ENCODE assay signal across 28 mouse cellular contexts in the genomic region with DNA sequence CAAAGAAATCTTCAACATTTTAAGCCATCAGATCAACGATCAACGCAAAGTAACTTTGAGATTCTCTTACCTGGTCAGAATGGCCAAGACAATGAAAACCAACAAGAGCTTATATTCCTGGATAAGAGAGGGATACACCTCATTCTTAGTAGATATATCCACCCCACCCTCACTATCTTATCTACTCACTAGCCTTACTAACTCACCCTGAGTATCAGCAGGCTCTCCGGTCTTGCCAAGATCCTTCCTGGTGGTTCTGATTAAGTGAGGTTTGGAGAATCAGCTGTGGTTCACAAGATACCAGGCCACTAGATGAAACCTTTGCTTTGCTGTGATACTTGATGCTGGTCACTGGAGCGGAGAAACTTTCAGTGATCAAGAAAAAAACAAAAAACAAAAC. TPM values are rescaled to one million over a fixed set of nuclear protein-coding genes. Genes with fewer than 3 reads are reported as not detected.
"Had no signal": no experiment of that assay in that cellular context is flagged by ENCODE, and none has a peak within 500 bp of the region (broad histone marks: within the 10 kb centered on the region; RNA-seq: fewer than 3 reads in every experiment).

No protein-coding gene starts in this region.

- H3K4me2 ChIP-seq: lung, embryonic 15.5 days; midbrain, embryonic 12.5 days; neural tube, embryonic 13.5 days; neural tube, embryonic 15.5 days had no signal

- H3K4me3 ChIP-seq: lung, embryonic 15.5 days; midbrain, embryonic 10.5 days; midbrain, embryonic 12.5 days; myocyte; neural tube, embryonic 13.5 days; neural tube, embryonic 15.5 days had no signal

- H3K27ac ChIP-seq: lung, embryonic 15.5 days; macrophage; midbrain, embryonic 10.5 days; midbrain, embryonic 12.5 days; neural tube, embryonic 13.5 days; neural tube, embryonic 15.5 days had no signal

- DNase-seq: lung, adult 2 months; lung, postnatal 14 days; lung, postnatal 36 days; midbrain, embryonic 14.5 days; retina, postnatal 1 day; right cerebral cortex, adult 18-20 months; right cerebral cortex, postnatal 25 days; right cerebral cortex, postnatal 4 days; spleen, adult 18-20 months; thymus, adult 18-20 months; thymus, postnatal 25 days; thymus, postnatal 4 days had no signal

- H3K9ac ChIP-seq: lung, embryonic 15.5 days; midbrain, embryonic 12.5 days; neural tube, embryonic 13.5 days; neural tube, embryonic 15.5 days had no signal

- H3K36me3 ChIP-seq: lung, embryonic 15.5 days; midbrain, embryonic 10.5 days; midbrain, embryonic 12.5 days; neural tube, embryonic 13.5 days; neural tube, embryonic 15.5 days had no signal

- ATAC-seq: lung, postnatal 0 days; midbrain, embryonic 16.5 days had no signal

- H3K27me3 ChIP-seq: lung, embryonic 15.5 days; midbrain, embryonic 12.5 days; neural tube, embryonic 13.5 days; neural tube, embryonic 15.5 days had no signal

- H3K4me1 ChIP-seq: lung, embryonic 15.5 days; midbrain, embryonic 10.5 days; midbrain, embryonic 12.5 days; neural tube, embryonic 13.5 days; neural tube, embryonic 15.5 days had no signal

- H3K9me3 ChIP-seq: lung, embryonic 15.5 days; midbrain, embryonic 10.5 days; midbrain, embryonic 12.5 days; neural tube, embryonic 13.5 days; neural tube, embryonic 15.5 days had no signal

RNA-seq across cellular contexts. Expression of a gene that starts 8.7 kb away (rescaled TPM):
- total RNA-seq: liver, adult 2 months; megakaryocyte-erythroid progenitor cell, adult 5-6 weeks had no signal
- polyA plus RNA-seq: liver, adult 2 months; lung, adult 2 months; lung, embryonic 15.5 days; lung, postnatal 0 days; macrophage; midbrain, embryonic 10.5 days; midbrain, embryonic 12.5 days; midbrain, embryonic 14.5 days; midbrain, embryonic 16.5 days; myocyte; neural tube, embryonic 11.5 days; neural tube, embryonic 13.5 days; neural tube, embryonic 15.5 days; small intestine, adult 2 months; stomach, embryonic 14.5 days; stomach, embryonic 16.5 days; thymus, postnatal 0 days had no signal
